Mouse (Mus musculus) heart, postnatal 0 days (tissue): ENCODE data around the gene Hoxc9. TPM values are rescaled to one million over a fixed set of nuclear protein-coding genes. Genes with fewer than 3 reads are reported as not detected.
A peak's percentile ranks its signal among the peaks of the same experiment; 100 is the strongest.

ENCODE experiments used
- ATAC-seq: fragments of 200-750 bp; cut with Nextera tagmentation; 2 replicates; pipeline ENCODE4 v1.8.0; 2017; ENCODE audit warnings: low read depth, moderate number of reproducible peaks, moderate library complexity; ENCODE audit not compliant: insufficient read depth
- DNase-seq: peaks from one replicate; pipeline ENCODE4 v3.0.0-alpha.2; 2016; ENCODE audit warnings: low spot score
- H3K27ac ChIP-seq: fragments of 300-500 bp; sonication (generic); 2 replicates; pipeline ENCODE4 v1.5.1; 2014; ENCODE audit warnings: low read depth, mild to moderate bottlenecking
- H3K27me3 ChIP-seq: fragments of 300-500 bp; sonication (generic); 2 replicates; pipeline ENCODE4 v1.6.1; 2014; ENCODE audit warnings: low read length, mixed read lengths; ENCODE audit not compliant: control insufficient read depth, insufficient read depth
- H3K36me3 ChIP-seq: fragments of 300-500 bp; sonication (generic); replicated peaks from 2 replicates; pipeline ENCODE4 v1.6.1; 2014; ENCODE audit warnings: low read length, mixed read lengths; ENCODE audit not compliant: control insufficient read depth, insufficient read depth
- H3K4me1 ChIP-seq: fragments of 300-500 bp; sonication (generic); 2 replicates; pipeline ENCODE4 v1.6.1; 2014; ENCODE audit warnings: antibody characterized with exemption; ENCODE audit not compliant: control insufficient read depth, insufficient read depth
- H3K4me2 ChIP-seq: fragments of 300-500 bp; sonication (generic); 2 replicates; pipeline ENCODE4 v1.6.1; 2014; ENCODE audit warnings: low read depth, mild to moderate bottlenecking, low read length, moderate library complexity
- H3K4me3 ChIP-seq: fragments of 300-500 bp; sonication (generic); 2 replicates; pipeline ENCODE4 v1.5.1; 2014; ENCODE audit warnings: low read depth, low read length
- H3K9ac ChIP-seq: fragments of 300-500 bp; sonication (generic); replicated peaks from 2 replicates; pipeline ENCODE4 v1.6.1; 2014; ENCODE audit warnings: low read depth, low read length, mixed read lengths
- H3K9me3 ChIP-seq: fragments of 300-500 bp; sonication (generic); replicated peaks from 2 replicates; pipeline ENCODE4 v1.6.1; 2016; ENCODE audit warnings: low read length; ENCODE audit not compliant: control insufficient read depth
- CTCF ChIP-seq: IDR thresholded peaks from 2 replicates; pipeline ENCODE4 v1.5.1; 2016; ENCODE audit warnings: antibody characterized with exemption, control low read depth, low read depth
- EP300 ChIP-seq: IDR thresholded peaks from 2 replicates; pipeline ENCODE4 v1.6.1; 2016; ENCODE audit warnings: antibody characterized with exemption, low read depth
- WGBS: fragments of 180-500 bp; shearing (Covaris S2); extraction: QIAGEN DNeasy Blood & Tissue Kit; methylation state at CpG from one replicate; pipeline ENCODE4 v1.1.7; 2014; 5-methylcytosine and 5-hydroxymethylcytosine counted together
- polyA plus RNA-seq: library from polyadenylated mRNA; unstranded; fragments of >200 nt; fragmentation: Nextera tagmentation; extraction: Ambion mirVana; gene quantifications from 2 replicates; pipeline ENCODE4 v1.2.1, GENCODE M21; 2015
- total RNA-seq: library from RNA; depleted of rRNA; stranded (reverse); fragments of >200 nt; gene quantifications from 2 replicates; pipeline ENCODE4 v1.2.3, GENCODE M21; 2014; ENCODE audit warnings: low replicate concordance

Gene Hoxc9
- total and polyA plus RNA-seq, 2 experiments from 2014 or later, result not detected

GRCm38 (mm10) chr15:102976631-102977422 lies 588 bp downstream of the Hoxc9 start:
- Histone ChIP-seq H3K9ac (no peak overlapping the region), H3K4me2 (peak overlapping the region; percentile 47), H3K27ac (no peak overlapping the region), H3K36me3 (no peaks in the 10 kb centered on the region), H3K4me1 (peaks cover 9% of the 10 kb centered on the region), H3K9me3 (no peaks in the 10 kb centered on the region), H3K4me3 (peak overlapping the region; percentile 31), H3K27me3 (peaks cover 100% of the 10 kb centered on the region)
- WGBS, result 2% methylated on average over 37 of the region's 37 CpGs
- no peak for DNase-seq
- ATAC-seq, result no peak
- TF ChIP-seq CTCF (no peak), EP300 (no peak)

DNA sequence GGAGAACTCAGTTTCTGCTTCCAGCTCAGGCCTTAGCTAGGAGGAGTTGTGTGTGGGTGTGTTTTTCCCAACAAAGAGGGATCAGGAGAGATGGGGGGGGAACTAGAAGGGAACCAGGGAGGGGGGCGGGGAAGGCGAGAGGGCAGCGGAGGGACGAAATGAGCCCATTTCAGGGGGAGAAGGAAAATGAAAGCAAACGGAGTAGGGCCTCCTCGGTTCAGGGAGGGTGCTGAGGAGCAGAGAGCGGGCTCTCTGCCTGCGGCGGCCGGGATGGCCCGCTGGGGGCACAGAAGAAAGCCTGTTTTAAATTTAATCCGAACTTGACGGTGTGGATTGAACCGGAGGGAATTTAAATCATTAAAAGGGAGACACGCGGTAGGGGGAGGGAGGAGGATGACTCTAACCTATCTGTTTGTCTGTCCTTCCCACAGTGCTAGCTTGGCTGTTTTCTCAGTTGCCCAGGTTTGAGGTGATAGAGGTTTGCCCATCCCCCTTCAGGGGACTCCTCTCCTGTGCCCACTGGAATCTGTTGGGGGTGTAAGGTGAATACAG lies 1.3 kb downstream of the Hoxc9 start:
- peaks cover 100% of the 10 kb centered on the region for H3K27me3 ChIP-seq
- no peak for ATAC-seq
- H3K4me2 ChIP-seq, result peak overlapping the region; percentile 47
- no peak for TF ChIP-seq CTCF
- TF ChIP-seq EP300, result no peak
- H3K27ac ChIP-seq, result no peak overlapping the region
- no peak for DNase-seq
- no peak overlapping the region for H3K9ac ChIP-seq
- WGBS, result 2% methylated on average over 16 of the region's 16 CpGs
- no peaks in the 10 kb centered on the region for H3K36me3 ChIP-seq
- H3K9me3 ChIP-seq, result no peaks in the 10 kb centered on the region
- peak overlapping the region; percentile 31 for H3K4me3 ChIP-seq
- H3K4me1 ChIP-seq, result peaks cover 12% of the 10 kb centered on the region

- WGBS, result 16% methylated on average over 13 of the region's 13 CpGs
- no peak for DNase-seq
- H3K4me1 ChIP-seq, result peaks cover 12% of the 10 kb centered on the region
- ATAC-seq, result no peak
- no peak overlapping the region for H3K27ac ChIP-seq
- no peak overlapping the region for H3K4me3 ChIP-seq
- H3K4me2 ChIP-seq, result no peak overlapping the region
- H3K9ac ChIP-seq, result no peak overlapping the region
- no peak for TF ChIP-seq EP300
- no peak for TF ChIP-seq CTCF
- peaks cover 100% of the 10 kb centered on the region for H3K27me3 ChIP-seq
- no peaks in the 10 kb centered on the region for H3K9me3 ChIP-seq
- no peaks in the 10 kb centered on the region for H3K36me3 ChIP-seq
These were observed 2.6 kb downstream of the Hoxc9 start for GRCm38 (mm10) chr15:102978615-102979515.

DNA sequence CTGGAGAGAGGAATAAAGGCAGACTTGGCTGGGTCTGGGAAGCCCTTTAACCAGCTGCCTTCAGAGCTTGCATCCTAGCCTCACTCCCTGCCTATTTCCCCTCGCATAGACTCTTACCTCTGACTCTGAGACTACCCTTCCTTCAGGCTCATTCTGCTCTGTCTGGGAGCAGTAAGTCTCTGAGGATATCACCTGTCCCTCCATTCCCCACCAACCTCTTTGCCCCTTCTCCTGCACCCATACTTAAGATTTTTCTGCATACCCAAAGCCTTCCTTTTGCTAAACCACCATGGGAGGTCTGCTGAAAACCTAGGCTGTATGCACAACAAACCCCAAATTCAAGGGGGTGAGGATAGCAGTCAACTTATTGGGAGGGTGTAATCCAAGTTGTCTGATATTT lies 3.7 kb downstream of the Hoxc9 start:
- Histone ChIP-seq H3K4me2 (no peak overlapping the region), H3K27ac (no peak overlapping the region), H3K36me3 (no peaks in the 10 kb centered on the region), H3K27me3 (peaks cover 99% of the 10 kb centered on the region), H3K9ac (no peak overlapping the region), H3K9me3 (no peaks in the 10 kb centered on the region), H3K4me3 (no peak overlapping the region), H3K4me1 (peaks cover 12% of the 10 kb centered on the region)
- 11% methylated on average over 1 of the region's 1 CpGs for WGBS
- ATAC-seq (no peak), DNase-seq (no peak)
- TF ChIP-seq CTCF (no peak), EP300 (no peak)

DNA sequence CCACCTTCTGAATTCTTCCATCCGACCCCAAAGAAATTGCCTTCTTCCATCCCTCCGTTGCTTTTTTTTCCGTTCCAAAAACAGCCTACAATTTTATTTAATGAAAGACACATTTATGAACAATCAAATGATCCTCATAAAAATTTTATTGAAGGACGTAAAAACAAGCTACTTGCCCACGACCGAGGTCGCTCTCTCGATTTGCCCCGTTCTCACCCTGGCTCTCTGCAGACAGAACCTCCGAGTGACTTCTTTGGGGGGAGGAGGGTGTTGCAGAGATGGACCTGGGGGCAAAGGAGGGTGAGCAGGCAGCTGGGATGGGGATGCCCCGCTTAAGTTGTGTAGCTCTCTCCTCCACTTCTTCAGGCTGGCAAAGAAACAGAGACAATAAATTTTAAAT lies 4.1 kb downstream of the Hoxc9 start:
- Histone ChIP-seq H3K27ac (no peak overlapping the region), H3K4me3 (no peak overlapping the region), H3K9me3 (no peaks in the 10 kb centered on the region), H3K36me3 (no peaks in the 10 kb centered on the region), H3K27me3 (peaks cover 99% of the 10 kb centered on the region), H3K4me1 (peaks cover 12% of the 10 kb centered on the region), H3K9ac (no peak overlapping the region), H3K4me2 (no peak overlapping the region)
- no peak for ATAC-seq
- WGBS, result 3% methylated on average over 11 of the region's 11 CpGs
- TF ChIP-seq CTCF, result no peak
- TF ChIP-seq EP300, result no peak
- no peak for DNase-seq
